Mouse (Mus musculus) MEL (cell line): ENCODE data around the gene Dennd1a.

Source experiments
- CTCF ChIP-seq, 3 experiments: IDR thresholded peaks in 2 of 3; conservative IDR thresholded peaks in 1 of 3; 2 replicates each; pipeline ENCODE4 v1.5.1; 2011 to 2012; ENCODE audit warnings: low read length in 3 of 3, low read depth in 2 of 3, mild to moderate bottlenecking in 2 of 3, improper control_type of control experiment in 1 of 3, inconsistent platforms in 1 of 3, mixed read lengths in 1 of 3, moderate library complexity in 1 of 3; ENCODE audit not compliant: control insufficient read depth in 1 of 3, insufficient read depth in 1 of 3, poor library complexity in 1 of 3, severe bottlenecking in 1 of 3
- ETS1 ChIP-seq: IDR thresholded peaks from 2 replicates; pipeline ENCODE4 v1.6.1; 2012; ENCODE audit warnings: low read depth, mild to moderate bottlenecking, inconsistent platforms, low read length, improper control_type of control experiment, moderate library complexity
- GATA1 ChIP-seq: IDR thresholded peaks from 2 replicates; pipeline ENCODE4 v1.6.1; 2011; ENCODE audit warnings: low read depth, low read length, improper control_type of control experiment
- JUND ChIP-seq: IDR thresholded peaks from 2 replicates; pipeline ENCODE4 v1.6.1; 2011; ENCODE audit warnings: low read depth, mild to moderate bottlenecking, improper control_type of control experiment, low read length
- KAT2A ChIP-seq: conservative IDR thresholded peaks from 2 replicates; pipeline ENCODE4 v1.6.1; 2012; ENCODE audit warnings: low read depth, low read length, improper control_type of control experiment, inconsistent platforms
- MAFK ChIP-seq: IDR thresholded peaks from 2 replicates; pipeline ENCODE4 v1.6.1; 2011; ENCODE audit warnings: low read depth, mild to moderate bottlenecking, low read length, improper control_type of control experiment, borderline replicate concordance
- MYC ChIP-seq: IDR thresholded peaks from 2 replicates; pipeline ENCODE4 v1.6.1; 2011; ENCODE audit warnings: low read depth, mild to moderate bottlenecking, low read length, improper control_type of control experiment, moderate library complexity
- NELFE ChIP-seq: IDR thresholded peaks from 2 replicates; pipeline ENCODE4 v1.6.1; 2011; ENCODE audit warnings: low read depth, low read length, improper control_type of control experiment
- POLR2A ChIP-seq, 2 experiments: IDR thresholded peaks; 2 replicates each; pipeline ENCODE4 v1.6.1; 2011 to 2012; ENCODE audit warnings: low read length in 2 of 2, mild to moderate bottlenecking in 2 of 2, control low read depth in 1 of 2, improper control_type of control experiment in 1 of 2, low read depth in 1 of 2, moderate library complexity in 1 of 2; ENCODE audit not compliant: control insufficient read depth in 1 of 2, insufficient read depth in 1 of 2, poor library complexity in 1 of 2
- POLR2AphosphoS5 ChIP-seq: IDR thresholded peaks from 2 replicates; pipeline ENCODE4 v1.6.1; 2012; ENCODE audit warnings: low read depth, borderline replicate concordance, mild to moderate bottlenecking, inconsistent platforms, low read length, moderate library complexity, mixed read lengths
- SIN3A ChIP-seq: IDR thresholded peaks from 2 replicates; pipeline ENCODE4 v1.6.1; 2012; ENCODE audit warnings: low read length, improper control_type of control experiment, inconsistent platforms
- UBTF ChIP-seq: IDR thresholded peaks from 2 replicates; pipeline ENCODE4 v1.6.1; 2012; ENCODE audit warnings: low read depth, mild to moderate bottlenecking, inconsistent platforms, low read length, improper control_type of control experiment, moderate library complexity, borderline replicate concordance; ENCODE audit not compliant: insufficient read depth

DNA sequence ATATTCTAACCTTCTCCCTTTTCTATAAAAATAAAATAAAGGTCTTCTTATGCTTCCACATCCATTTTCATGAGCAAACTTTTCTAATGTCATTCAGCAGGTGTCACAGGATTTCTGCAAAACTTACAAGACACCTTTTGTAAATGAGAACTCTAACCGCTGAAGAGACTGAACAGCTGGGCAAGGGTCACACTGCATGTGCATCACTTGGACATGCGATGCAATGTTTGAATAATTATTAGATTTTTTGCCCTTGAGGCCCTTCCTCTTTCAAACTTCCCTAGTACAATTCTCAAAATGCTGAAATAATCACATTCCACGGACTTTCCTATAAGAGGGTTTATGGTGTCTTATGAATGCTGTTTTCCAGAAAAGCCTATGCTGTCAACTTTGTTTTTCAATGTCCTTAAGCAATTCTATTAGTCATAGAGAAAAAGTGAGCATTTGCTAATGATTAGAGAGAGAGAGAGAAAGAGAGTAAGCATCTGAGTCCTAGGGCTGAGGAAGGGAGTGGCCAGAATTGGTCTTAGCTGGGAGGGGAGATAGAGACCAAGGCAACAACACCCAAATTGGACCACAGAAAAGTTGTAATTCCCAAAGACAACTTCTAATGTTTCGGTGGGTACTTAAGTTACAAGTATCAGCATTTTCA, 1.3 kb downstream of the Dennd1a start:
- TF ChIP-seq CTCF (IDR thresholded peaks at IDR 0.05 in 2 of 3, conservative IDR thresholded peaks at IDR 0.05 in 1 of 3; ENCODE audit: control insufficient read depth in 1 of 3, insufficient read depth in 1 of 3, low read depth in 2 of 3, low read length in 3 of 3, poor library complexity in 1 of 3, severe bottlenecking in 1 of 3) (no peak), POLR2AphosphoS5 (no peak), POLR2A (IDR thresholded peaks at IDR 0.05; ENCODE audit: control insufficient read depth in 1 of 2, insufficient read depth in 1 of 2, low read depth in 1 of 2, low read length in 2 of 2, poor library complexity in 1 of 2) (no peak), SIN3A (no peak), ETS1 (no peak), MYC (no peak), UBTF (no peak), KAT2A (no peak), GATA1 (no peak), MAFK (no peak), JUND (no peak), NELFE (no peak)
